11 mouse cellular contexts compared by ENCODE assay signal in genomic region chr7:44744270-44744669, GRCm38 (mm10). TPM values are rescaled to one million over a fixed set of nuclear protein-coding genes. Genes with fewer than 3 reads are reported as not detected.
A peak's percentile ranks its signal among the peaks of the same experiment; 100 is the strongest.
DNase-seq lines count a peak whose midpoint lies in the region; ATAC-seq and TF ChIP-seq lines count a peak whose summit lies in the region.
"Had no signal": no experiment of that assay in that cellular context is flagged by ENCODE, and none has a peak within 500 bp of the region (broad histone marks: within the 10 kb centered on the region; RNA-seq: fewer than 3 reads in every experiment).

No protein-coding gene starts in this region.

- TF ChIP-seq POLR2A in ES-Bruce4 (IDR thresholded peaks at IDR 0.05; ENCODE audit: insufficient read depth, low read length) = no peak

- no peak for ATAC-seq in hindbrain, embryonic 11.5 days (ENCODE audit: low FRiP score)
- no peak for ATAC-seq in midbrain, embryonic 12.5 days (ENCODE audit: low FRiP score, low read depth)

- H3K4me1 ChIP-seq in ES-Bruce4 (ENCODE audit: control insufficient read depth, insufficient read depth, low read length) (peaks cover 3% of the 10 kb centered on the region), ES-E14 (ENCODE audit: control insufficient read depth in 2 of 2, insufficient read depth in 2 of 2, low read length in 2 of 2, poor library complexity in 1 of 2) (peaks cover 2 to 3% of the 10 kb centered on the region in 2 experiments; a peak in 3 of 4 replicates)
- peaks cover 5% of the 10 kb centered on the region; the same call in 1 of the 2 replicates for H3K4me1 ChIP-seq in hindbrain, embryonic 11.5 days (replicated peaks; ENCODE audit: control insufficient read depth, insufficient read depth, low read length)
- peaks cover 26% of the 10 kb centered on the region for H3K4me1 ChIP-seq in midbrain, embryonic 12.5 days

- H3K27ac ChIP-seq in ES-Bruce4 (ENCODE audit: insufficient read depth, low read length) (no peak overlapping the region), ES-E14 (ENCODE audit: insufficient read depth, low read depth, low read length, poor library complexity, severe bottlenecking) (no peak overlapping the region)
- no peak overlapping the region for H3K27ac ChIP-seq in hindbrain, embryonic 11.5 days (ENCODE audit: low read depth, low read length)
- no peak overlapping the region for H3K27ac ChIP-seq in midbrain, embryonic 12.5 days (replicated peaks)

- no peak for TF ChIP-seq EP300 in ES-Bruce4 (IDR thresholded peaks at IDR 0.05; ENCODE audit: insufficient read depth, low read depth, low read length)

- WGBS in hindbrain, embryonic 11.5 days = 43% methylated on average over 9 of the region's 9 CpGs
- WGBS in midbrain, embryonic 12.5 days = 24% methylated on average over 9 of the region's 9 CpGs

- H3K36me3 ChIP-seq in ES-Bruce4 (ENCODE audit: control insufficient read depth, insufficient read depth, low read length, poor library complexity, severe bottlenecking) (peaks cover 13% of the 10 kb centered on the region), ES-E14 (ENCODE audit: control insufficient read depth, insufficient read depth, low read length, poor library complexity, severe bottlenecking) (peaks cover 5% of the 10 kb centered on the region)
- no peaks in the 10 kb centered on the region for H3K36me3 ChIP-seq in hindbrain, embryonic 11.5 days (ENCODE audit: control insufficient read depth, insufficient read depth, low read length)
- no peaks in the 10 kb centered on the region for H3K36me3 ChIP-seq in midbrain, embryonic 12.5 days

- H3K9me3 ChIP-seq in ES-Bruce4 (replicated peaks; ENCODE audit: control insufficient read depth, insufficient read depth, low read length, poor library complexity, severe bottlenecking) (no peaks in the 10 kb centered on the region), ES-E14 (ENCODE audit: control insufficient read depth, insufficient read depth, low read depth, low read length) (no peaks in the 10 kb centered on the region)
- no peaks in the 10 kb centered on the region for H3K9me3 ChIP-seq in hindbrain, embryonic 11.5 days (ENCODE audit: control insufficient read depth, low read length)
- no peaks in the 10 kb centered on the region for H3K9me3 ChIP-seq in midbrain, embryonic 12.5 days

- H3K4me3 ChIP-seq in ES-Bruce4 (ENCODE audit: low read depth, low read length) = no peak overlapping the region
- peak overlapping the region in 1 of 2 experiments; percentile 65; a peak in 1 of 4 replicates for H3K4me3 ChIP-seq in ES-E14 (ENCODE audit: insufficient read depth in 1 of 2, low read depth in 1 of 2, low read length in 2 of 2, poor library complexity in 1 of 2, severe bottlenecking in 1 of 2)
- H3K4me3 ChIP-seq in hindbrain, embryonic 11.5 days (ENCODE audit: low read depth, low read length) = peak overlapping the region; percentile 39; the same call in 1 of the 2 replicates
- H3K4me3 ChIP-seq in midbrain, embryonic 12.5 days = peak overlapping the region; percentile 46

- H3K27me3 ChIP-seq in ES-Bruce4 (ENCODE audit: control insufficient read depth, insufficient read depth, low read length, poor library complexity, severe bottlenecking) = no peaks in the 10 kb centered on the region
- no peaks in the 10 kb centered on the region for H3K27me3 ChIP-seq in hindbrain, embryonic 11.5 days (ENCODE audit: control insufficient read depth, insufficient read depth, low read length)
- H3K27me3 ChIP-seq in midbrain, embryonic 12.5 days = no peaks in the 10 kb centered on the region
- H3K27me3 ChIP-seq: Patski had no signal

- H3K4me2 ChIP-seq in hindbrain, embryonic 11.5 days (replicated peaks; ENCODE audit: low read depth, low read length) = peak overlapping the region; percentile 71
- H3K4me2 ChIP-seq in midbrain, embryonic 12.5 days (replicated peaks) = peak overlapping the region; percentile 76

- TF ChIP-seq CTCF in ES-Bruce4 (IDR thresholded peaks at IDR 0.05; ENCODE audit: low read depth, low read length) = no peak

- H3K9ac ChIP-seq in ES-Bruce4 (ENCODE audit: low read depth, poor library complexity, severe bottlenecking) = peak overlapping the region; percentile 45; the same call in 1 of the 2 replicates
- peak overlapping the region; percentile 5; the same call in 1 of the 2 replicates for H3K9ac ChIP-seq in ES-E14 (ENCODE audit: insufficient read depth, low read depth, low read length, poor library complexity, severe bottlenecking)
- H3K9ac ChIP-seq in hindbrain, embryonic 11.5 days (ENCODE audit: low read depth, low read length) = peak overlapping the region; percentile 64; the same call in 1 of the 2 replicates
- H3K9ac ChIP-seq in midbrain, embryonic 12.5 days (replicated peaks) = peak overlapping the region; percentile 54; the same call in 1 of the 2 replicates

- no peak for DNase-seq in ES-E14 (ENCODE audit: low read depth, low spot score)
- DNase-seq in hindbrain, embryonic 11.5 days (ENCODE audit: low spot score) = no peak
- no peak for DNase-seq in adrenal gland, adult 2 months
- DNase-seq in adrenal gland, postnatal 10 days = no peak
- no peak for DNase-seq in urinary bladder, adult 18-20 months (ENCODE audit: low spot score in 2 of 2)
- DNase-seq: kidney, adult 8-10 months had no signal

- in situ Hi-C loops in ES-E14 (cut with MboI; ENCODE audit: low sequenced_read_pairs in 2 of 2, unreplicated experiment in 2 of 2) = no loop called here

TF ChIP-seq in ES-E14, 5 proteins besides CTCF, POLR2A, EP300 and RAD21:
- TF ChIP-seq HCFC1 (IDR thresholded peaks at IDR 0.05; ENCODE audit: borderline replicate concordance, insufficient read depth, low read length) = no peak
- no peak for TF ChIP-seq ZNF384 (IDR thresholded peaks at IDR 0.05; ENCODE audit: low read depth, low read length)
- TF ChIP-seq ZC3H11A (IDR thresholded peaks at IDR 0.05; ENCODE audit: borderline replicate concordance, low read depth, low read length) = no peak
- no peak for TF ChIP-seq CHD2 (IDR thresholded peaks at IDR 0.05; ENCODE audit: low read depth, low read length)
- TF ChIP-seq MAFK (IDR thresholded peaks at IDR 0.05; ENCODE audit: insufficient read depth, low read depth, low read length) = no peak
TF ChIP-seq in ES-E14: peak in this region for 0.

RNA-seq across cellular contexts. Expression of gene Vrk3, which starts 3.9 kb away (rescaled TPM):
- 52.2 and 62.7 TPM in 2 replicates for polyA plus RNA-seq in ES-Bruce4 (2011; ENCODE audit: insufficient read depth, insufficient read length, low read depth, missing spikeins)
- total RNA-seq in ES-E14 (2012; rRNA removed) = 17.8 and 23.2 TPM in 2 replicates
- polyA plus RNA-seq in hindbrain, embryonic 11.5 days (2014; fragmentation: Nextera tagmentation; extraction: Ambion mirVana) = 32.5 and 36.7 TPM in 2 replicates
- polyA plus RNA-seq in midbrain, embryonic 12.5 days (2016; fragmentation: Nextera tagmentation; extraction: Ambion mirVana) = 38.4 and 43.7 TPM in 2 replicates
- 10 to 100 TPM; 49.2 to 61.1 TPM for total RNA-seq in adrenal gland, adult 2 months (2021)
- polyA plus RNA-seq in adrenal gland, adult 2 months (2012; rRNA removed) = 44.1 and 48.4 TPM in 2 replicates
- 10 to 100 TPM; 34.3 to 40.2 TPM for total RNA-seq in adrenal gland, postnatal 10 days (2021)

RNA-seq across cellular contexts. Expression of gene Zfp473, which starts 6.6 kb away (rescaled TPM):
- polyA plus RNA-seq in ES-Bruce4 (2011; ENCODE audit: insufficient read depth, insufficient read length, low read depth, missing spikeins) = 24.4 and 28.4 TPM in 2 replicates
- total RNA-seq in ES-E14 (2012; rRNA removed) = 15.1 and 20.3 TPM in 2 replicates
- polyA plus RNA-seq in hindbrain, embryonic 11.5 days (2014; fragmentation: Nextera tagmentation; extraction: Ambion mirVana) = 3.0 and 3.7 TPM in 2 replicates
- polyA plus RNA-seq in midbrain, embryonic 12.5 days (2016; fragmentation: Nextera tagmentation; extraction: Ambion mirVana) = 2.9 and 3.5 TPM in 2 replicates
- under 1 TPM; 0.41 to 0.43 TPM for total RNA-seq in adrenal gland, adult 2 months (2021)
- 0.01 and 0.07 TPM in 2 replicates for polyA plus RNA-seq in adrenal gland, adult 2 months (2012; rRNA removed)
- under 1 TPM; 0.33 to 0.45 TPM for total RNA-seq in adrenal gland, postnatal 10 days (2021)

RNA-seq across cellular contexts. Expression of gene Izumo2, which starts 35.7 kb away (rescaled TPM):
- polyA plus RNA-seq in ES-Bruce4 (2011; ENCODE audit: insufficient read depth, insufficient read length, low read depth, missing spikeins) = 1.8 and 2.2 TPM in 2 replicates
- total RNA-seq in ES-E14 (2012; rRNA removed) = 0.40 and 0.79 TPM in 2 replicates
- not detected in 2 replicates for polyA plus RNA-seq in hindbrain, embryonic 11.5 days (2014; fragmentation: Nextera tagmentation; extraction: Ambion mirVana)
- not detected in 2 replicates for polyA plus RNA-seq in midbrain, embryonic 12.5 days (2016; fragmentation: Nextera tagmentation; extraction: Ambion mirVana)
- total RNA-seq in adrenal gland, adult 2 months (2021) = not detected
- polyA plus RNA-seq in adrenal gland, adult 2 months (2012; rRNA removed) = not detected in 2 replicates
- not detected for total RNA-seq in adrenal gland, postnatal 10 days (2021)
- total RNA-seq: granulocyte monocyte progenitor cell, adult 5-6 weeks had no signal
- polyA plus RNA-seq: lung, adult 2 months; Patski had no signal

Comparison
In these comparisons a context has a peak if more than half of its experiments do, and no peak if none do; other contexts are left out.
1. H3K9ac ChIP-seq: peak in every context shown above with its lines; median percentile 64 in hindbrain, embryonic 11.5 days; 54 in midbrain, embryonic 12.5 days; 45 in ES-Bruce4; 5 in ES-E14.